Mouse (Mus musculus): ENCODE results near the gene Deup1. TPM values are rescaled to one million over a fixed set of nuclear protein-coding genes. Genes with fewer than 3 reads are reported as not detected.

Gene Deup1
- polyA plus RNA-seq, 1 experiment from 2014 or later, result 3.1 TPM

DNA sequence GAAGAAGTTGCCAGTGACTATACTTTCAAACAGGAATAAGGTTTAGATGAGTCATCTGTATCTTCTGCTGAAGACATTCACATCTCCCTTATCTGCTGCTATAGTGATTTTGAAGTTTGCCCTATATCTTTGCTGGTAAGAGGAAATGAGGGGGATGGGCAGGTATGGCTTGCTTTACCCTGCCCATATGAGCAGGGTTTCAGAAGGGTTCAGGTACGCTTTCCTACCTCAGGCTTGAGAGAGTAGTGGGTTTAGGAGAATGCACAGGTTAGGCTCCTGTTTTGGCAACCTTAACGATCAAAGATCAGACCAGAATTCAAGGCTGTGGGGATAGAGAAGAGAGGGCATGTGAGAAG lies 97.8 kb downstream of the Deup1 start:
- Histone ChIP-seq H3K4me3 (ENCODE audit: low read depth, low read length) (no peak overlapping the region), H3K36me3 (ENCODE audit: control insufficient read depth, insufficient read depth, low read length) (no peaks in the 10 kb centered on the region), H3K9me3 (replicated peaks; ENCODE audit: control insufficient read depth, low read length, poor library complexity, severe bottlenecking) (no peaks in the 10 kb centered on the region), H3K27ac (ENCODE audit: low read length) (no peak overlapping the region), H3K27me3 (ENCODE audit: control insufficient read depth, insufficient read depth, low read depth, low read length) (no peaks in the 10 kb centered on the region), H3K4me2 (ENCODE audit: low read length) (no peak overlapping the region), H3K9ac (ENCODE audit: low read depth, low read length) (no peak overlapping the region), H3K4me1 (ENCODE audit: control insufficient read depth, insufficient read depth, low read length) (peaks cover 7% of the 10 kb centered on the region; the same call in 1 of the 2 replicates)
- WGBS, result 90% methylated on average over 2 of the region's 2 CpGs
- ATAC-seq, result 0 out of 2 replicates have a peak, but pooled peaks have one; percentile 17

DNA sequence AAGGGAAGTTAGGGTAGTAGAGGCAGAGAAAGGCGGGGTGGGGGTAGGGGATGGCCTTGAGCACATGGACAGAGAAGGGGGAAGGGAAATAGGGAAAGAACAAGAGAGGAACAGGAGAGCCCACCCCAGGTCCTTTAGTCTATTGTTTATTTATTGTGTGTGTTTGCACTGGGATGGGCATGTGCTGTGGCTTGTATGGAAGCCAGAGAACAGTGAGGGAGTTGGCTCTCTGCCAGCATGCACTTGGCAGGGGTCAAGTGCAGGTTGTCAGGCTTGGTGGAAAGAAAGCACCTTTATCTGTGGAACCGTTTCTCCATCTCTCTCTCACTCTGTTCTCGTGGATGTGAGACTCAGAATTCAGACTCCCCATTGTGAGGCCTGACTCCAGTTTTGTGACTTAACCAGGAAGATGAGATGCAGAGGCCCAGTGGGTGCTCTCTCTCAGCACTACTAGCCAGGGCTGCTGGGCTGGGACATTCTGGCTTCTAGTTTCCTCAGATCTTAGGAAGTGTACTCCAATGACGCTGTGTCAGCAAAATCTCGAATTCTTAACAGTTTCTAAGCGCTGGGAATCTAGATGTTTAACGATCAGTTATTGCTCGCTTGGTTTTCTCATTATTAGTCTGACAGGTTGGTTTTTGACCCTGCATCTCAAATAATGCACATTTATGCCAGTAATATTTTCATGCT lies 98.3 kb downstream of the Deup1 start:
- ATAC-seq, result no peak
- Histone ChIP-seq H3K36me3 (ENCODE audit: control insufficient read depth, insufficient read depth, low read length) (no peaks in the 10 kb centered on the region), H3K4me1 (ENCODE audit: control insufficient read depth, insufficient read depth, low read length) (peaks cover 7% of the 10 kb centered on the region; the same call in 1 of the 2 replicates), H3K27me3 (ENCODE audit: control insufficient read depth, insufficient read depth, low read depth, low read length) (no peaks in the 10 kb centered on the region), H3K9me3 (replicated peaks; ENCODE audit: control insufficient read depth, low read length, poor library complexity, severe bottlenecking) (no peaks in the 10 kb centered on the region), H3K4me2 (ENCODE audit: low read length) (no peak overlapping the region), H3K4me3 (ENCODE audit: low read depth, low read length) (no peak overlapping the region), H3K27ac (ENCODE audit: low read length) (no peak overlapping the region), H3K9ac (ENCODE audit: low read depth, low read length) (no peak overlapping the region)
- WGBS, result 55% methylated on average over 8 of the region's 8 CpGs

DNA sequence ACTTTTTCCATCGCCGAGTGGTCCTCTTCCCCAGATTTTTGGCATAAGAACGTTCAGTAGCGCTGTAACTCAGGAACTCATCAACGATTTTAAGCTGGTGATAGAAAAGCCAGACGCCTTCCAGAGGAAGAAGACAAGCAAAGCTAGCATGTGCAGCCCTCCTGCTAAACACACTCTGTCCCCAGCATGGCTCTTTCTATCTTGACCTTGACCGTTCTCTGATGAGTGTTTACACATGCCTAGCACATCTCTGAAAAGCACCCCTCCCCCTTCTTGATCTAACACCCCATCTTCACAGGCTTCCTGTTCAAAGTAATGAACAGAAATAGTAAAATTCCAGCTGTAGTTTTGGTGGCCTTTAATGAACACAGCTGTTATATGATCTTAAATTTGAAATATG lies 99.4 kb downstream of the Deup1 start:
- Histone ChIP-seq H3K4me2 (ENCODE audit: low read length) (no peak overlapping the region), H3K36me3 (ENCODE audit: control insufficient read depth, insufficient read depth, low read length) (no peaks in the 10 kb centered on the region), H3K4me3 (ENCODE audit: low read depth, low read length) (no peak overlapping the region), H3K27me3 (ENCODE audit: control insufficient read depth, insufficient read depth, low read depth, low read length) (no peaks in the 10 kb centered on the region), H3K9me3 (replicated peaks; ENCODE audit: control insufficient read depth, low read length, poor library complexity, severe bottlenecking) (no peaks in the 10 kb centered on the region), H3K27ac (ENCODE audit: low read length) (no peak overlapping the region), H3K9ac (ENCODE audit: low read depth, low read length) (no peak overlapping the region), H3K4me1 (ENCODE audit: control insufficient read depth, insufficient read depth, low read length) (peaks cover 7% of the 10 kb centered on the region; the same call in 1 of the 2 replicates)
- ATAC-seq, result no peak
- WGBS, result 86% methylated on average over 7 of the region's 7 CpGs

DNA sequence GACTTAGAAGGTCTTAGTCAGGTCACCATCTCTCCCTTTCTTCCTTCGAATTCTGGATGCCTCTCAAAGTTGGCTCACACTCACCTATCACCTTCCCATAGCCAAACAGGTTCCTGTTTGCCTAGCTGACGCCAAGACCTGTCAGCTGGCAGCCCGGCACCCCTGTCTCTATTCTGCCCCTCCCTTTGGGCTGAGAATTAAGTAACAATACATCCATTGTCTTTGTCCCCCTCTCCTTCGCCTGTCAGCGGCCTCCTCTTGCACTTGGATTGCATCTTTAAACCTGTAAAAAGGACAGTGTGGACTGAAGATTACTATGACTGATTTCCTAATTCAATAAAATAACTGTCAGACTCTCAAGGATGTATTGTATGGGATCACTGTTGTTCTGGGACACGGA lies 99.9 kb downstream of the Deup1 start:
- Histone ChIP-seq H3K36me3 (ENCODE audit: control insufficient read depth, insufficient read depth, low read length) (no peaks in the 10 kb centered on the region), H3K4me2 (ENCODE audit: low read length) (no peak overlapping the region), H3K27me3 (ENCODE audit: control insufficient read depth, insufficient read depth, low read depth, low read length) (no peaks in the 10 kb centered on the region), H3K27ac (ENCODE audit: low read length) (no peak overlapping the region), H3K4me3 (ENCODE audit: low read depth, low read length) (no peak overlapping the region), H3K9me3 (replicated peaks; ENCODE audit: control insufficient read depth, low read length, poor library complexity, severe bottlenecking) (no peaks in the 10 kb centered on the region), H3K9ac (ENCODE audit: low read depth, low read length) (no peak overlapping the region), H3K4me1 (ENCODE audit: control insufficient read depth, insufficient read depth, low read length) (peaks cover 7% of the 10 kb centered on the region; the same call in 1 of the 2 replicates)
- 55% methylated on average over 6 of the region's 6 CpGs for WGBS
- ATAC-seq, result no peak

DNA sequence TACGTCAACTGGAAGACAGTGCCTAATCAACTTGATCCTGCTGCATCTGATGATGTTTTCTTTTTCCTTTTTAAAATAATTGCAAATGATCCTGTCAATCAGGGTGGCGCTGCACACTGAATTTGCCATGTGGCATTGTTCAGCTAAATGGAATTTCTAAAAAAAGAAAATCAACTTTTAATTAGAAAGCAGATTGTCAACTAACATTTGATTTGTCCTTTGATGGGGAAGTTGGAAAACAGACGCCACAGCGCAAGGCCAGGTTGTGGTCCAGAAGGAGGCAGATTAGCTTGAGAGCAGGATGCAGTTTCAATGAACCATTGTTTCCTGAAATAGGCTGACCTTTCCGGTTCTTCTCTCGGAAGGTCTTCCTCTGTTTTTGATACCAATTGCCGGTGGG lies 101.2 kb downstream of the Deup1 start:
- Histone ChIP-seq H3K9me3 (replicated peaks; ENCODE audit: control insufficient read depth, low read length, poor library complexity, severe bottlenecking) (no peaks in the 10 kb centered on the region), H3K9ac (ENCODE audit: low read depth, low read length) (no peak overlapping the region), H3K27me3 (ENCODE audit: control insufficient read depth, insufficient read depth, low read depth, low read length) (no peaks in the 10 kb centered on the region), H3K4me3 (ENCODE audit: low read depth, low read length) (no peak overlapping the region), H3K4me1 (ENCODE audit: control insufficient read depth, insufficient read depth, low read length) (peaks cover 7% of the 10 kb centered on the region; the same call in 1 of the 2 replicates), H3K27ac (ENCODE audit: low read length) (no peak overlapping the region), H3K4me2 (ENCODE audit: low read length) (no peak overlapping the region), H3K36me3 (ENCODE audit: control insufficient read depth, insufficient read depth, low read length) (no peaks in the 10 kb centered on the region)
- WGBS, result 72% methylated on average over 7 of the region's 7 CpGs
- no peak for ATAC-seq

DNA sequence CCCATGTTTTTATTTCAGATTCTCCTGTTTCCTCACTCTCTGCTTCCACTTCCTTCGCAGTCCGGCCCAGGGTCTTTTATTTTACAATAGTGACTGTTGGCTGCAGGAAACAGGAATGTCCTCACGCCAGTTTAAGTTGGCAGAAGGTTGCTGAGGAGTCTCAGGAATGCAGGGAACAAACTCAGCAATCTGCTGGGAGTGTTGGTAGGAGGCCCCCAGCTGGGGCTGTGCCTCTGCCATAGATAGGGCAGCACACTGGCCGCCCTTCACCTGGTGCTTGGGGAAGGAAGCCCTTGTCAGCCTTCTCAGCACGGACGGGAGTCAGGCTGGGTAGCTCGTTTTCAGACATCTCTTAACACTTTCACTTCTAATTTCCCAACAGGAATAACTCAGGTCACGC lies 102.5 kb downstream of the Deup1 start:
- no peaks in the 10 kb centered on the region for H3K36me3 ChIP-seq (ENCODE audit: control insufficient read depth, insufficient read depth, low read length)
- WGBS, result 79% methylated on average over 8 of the region's 8 CpGs
- peaks cover 7% of the 10 kb centered on the region; the same call in 1 of the 2 replicates for H3K4me1 ChIP-seq (ENCODE audit: control insufficient read depth, insufficient read depth, low read length)
- H3K4me2 ChIP-seq (ENCODE audit: low read length), result no peak overlapping the region
- H3K27ac ChIP-seq (ENCODE audit: low read length), result no peak overlapping the region
- no peak overlapping the region for H3K9ac ChIP-seq (ENCODE audit: low read depth, low read length)
- ATAC-seq, result no peak
- H3K27me3 ChIP-seq (ENCODE audit: control insufficient read depth, insufficient read depth, low read depth, low read length), result no peaks in the 10 kb centered on the region
- H3K9me3 ChIP-seq (replicated peaks; ENCODE audit: control insufficient read depth, low read length, poor library complexity, severe bottlenecking), result no peaks in the 10 kb centered on the region
- H3K4me3 ChIP-seq (ENCODE audit: low read depth, low read length), result no peak overlapping the region

DNA sequence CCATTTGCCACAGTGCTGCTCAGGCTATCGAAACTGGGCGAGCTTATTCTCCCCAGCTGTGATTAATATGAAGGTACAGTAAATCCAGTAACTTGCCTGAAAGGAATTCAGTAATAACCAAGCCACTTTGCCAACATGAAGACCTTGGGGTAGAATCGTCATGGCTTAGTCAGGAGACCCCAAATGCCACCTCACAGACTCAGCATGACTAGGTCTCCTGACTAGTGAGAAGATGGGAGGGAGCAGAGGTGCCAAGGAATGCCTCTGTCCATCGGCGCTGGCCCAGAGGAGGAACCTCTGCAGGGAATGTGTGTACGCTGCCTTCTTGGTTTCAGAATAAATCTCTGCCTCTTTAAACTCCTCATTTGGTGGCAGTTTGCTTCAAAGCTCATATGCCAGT lies 104.1 kb downstream of the Deup1 start:
- no peaks in the 10 kb centered on the region for H3K9me3 ChIP-seq (replicated peaks; ENCODE audit: control insufficient read depth, low read length, poor library complexity, severe bottlenecking)
- H3K36me3 ChIP-seq (ENCODE audit: control insufficient read depth, insufficient read depth, low read length), result no peaks in the 10 kb centered on the region
- ATAC-seq, result no peak
- no peaks in the 10 kb centered on the region for H3K27me3 ChIP-seq (ENCODE audit: control insufficient read depth, insufficient read depth, low read depth, low read length)
- H3K4me3 ChIP-seq (ENCODE audit: low read depth, low read length), result no peak overlapping the region
- H3K4me1 ChIP-seq (ENCODE audit: control insufficient read depth, insufficient read depth, low read length), result no peaks in the 10 kb centered on the region; the same call in 1 of the 2 replicates
- no peak overlapping the region for H3K9ac ChIP-seq (ENCODE audit: low read depth, low read length)
- WGBS, result 94% methylated on average over 6 of the region's 6 CpGs
- H3K4me2 ChIP-seq (ENCODE audit: low read length), result no peak overlapping the region
- H3K27ac ChIP-seq (ENCODE audit: low read length), result no peak overlapping the region

DNA sequence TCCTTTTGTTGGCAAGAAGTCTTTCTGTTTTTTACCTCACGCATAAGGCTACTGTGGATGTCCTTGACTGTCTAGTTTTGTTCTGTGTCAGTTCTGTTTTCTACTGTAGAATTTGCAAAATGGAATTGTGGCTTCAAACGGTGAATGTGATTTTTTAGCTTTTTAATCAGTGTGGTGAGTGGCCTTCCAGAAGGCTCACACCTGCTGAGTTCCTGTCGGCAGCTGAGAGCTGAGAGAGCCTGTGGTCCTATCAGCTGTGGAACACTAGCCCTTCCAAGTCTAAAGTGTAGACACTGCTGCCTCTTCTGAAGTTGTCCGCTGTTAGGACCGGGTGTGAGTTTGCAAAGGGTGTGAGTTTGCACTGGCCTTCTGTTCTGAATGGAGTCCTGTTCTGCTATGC lies 104.8 kb downstream of the Deup1 start:
- Histone ChIP-seq H3K27ac (ENCODE audit: low read length) (no peak overlapping the region), H3K9ac (ENCODE audit: low read depth, low read length) (no peak overlapping the region), H3K27me3 (ENCODE audit: control insufficient read depth, insufficient read depth, low read depth, low read length) (no peaks in the 10 kb centered on the region), H3K36me3 (ENCODE audit: control insufficient read depth, insufficient read depth, low read length) (no peaks in the 10 kb centered on the region), H3K4me3 (ENCODE audit: low read depth, low read length) (no peak overlapping the region), H3K9me3 (replicated peaks; ENCODE audit: control insufficient read depth, low read length, poor library complexity, severe bottlenecking) (no peaks in the 10 kb centered on the region), H3K4me1 (ENCODE audit: control insufficient read depth, insufficient read depth, low read length) (no peaks in the 10 kb centered on the region; the same call in 1 of the 2 replicates), H3K4me2 (ENCODE audit: low read length) (no peak overlapping the region)
- 76% methylated on average over 5 of the region's 5 CpGs for WGBS
- no peak for ATAC-seq

DNA sequence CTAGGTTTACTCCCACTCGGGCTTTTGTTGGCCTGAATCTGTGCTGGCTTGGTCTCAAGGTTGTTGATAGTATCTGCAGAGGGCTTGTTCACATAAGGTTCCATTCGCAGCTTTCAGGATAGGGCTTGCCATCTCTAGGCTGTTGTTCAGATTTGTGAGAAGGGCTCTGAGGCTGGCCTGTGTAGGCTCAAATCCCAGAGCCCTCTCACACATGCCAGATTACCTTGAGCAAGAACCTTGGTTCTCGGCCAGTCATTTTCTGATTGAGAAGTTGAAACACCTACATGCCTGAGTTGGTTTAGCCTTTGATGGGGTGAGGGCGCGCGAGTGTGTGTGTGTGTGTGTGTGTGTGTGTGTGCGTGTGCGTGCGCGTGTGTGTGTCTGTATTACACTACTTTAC lies 105.4 kb downstream of the Deup1 start:
- Histone ChIP-seq H3K9ac (ENCODE audit: low read depth, low read length) (no peak overlapping the region), H3K9me3 (replicated peaks; ENCODE audit: control insufficient read depth, low read length, poor library complexity, severe bottlenecking) (no peaks in the 10 kb centered on the region), H3K4me1 (ENCODE audit: control insufficient read depth, insufficient read depth, low read length) (no peaks in the 10 kb centered on the region; the same call in 1 of the 2 replicates), H3K27ac (ENCODE audit: low read length) (no peak overlapping the region), H3K27me3 (ENCODE audit: control insufficient read depth, insufficient read depth, low read depth, low read length) (no peaks in the 10 kb centered on the region), H3K36me3 (ENCODE audit: control insufficient read depth, insufficient read depth, low read length) (no peaks in the 10 kb centered on the region), H3K4me3 (ENCODE audit: low read depth, low read length) (no peak overlapping the region), H3K4me2 (ENCODE audit: low read length) (no peak overlapping the region)
- 94% methylated on average over 10 of the region's 10 CpGs for WGBS
- no peak for ATAC-seq

Data from midbrain, embryonic 16.5 days (tissue).